Mouse (Mus musculus) yolk sac, embryonic 10.5 days (tissue): ENCODE measurements around the gene Serhl.

Source experiments
- DNase-seq: peaks from one replicate; pipeline ENCODE4 v3.0.0-alpha.2; 2017; ENCODE audit warnings: low spot score

The Serhl gene

DNA sequence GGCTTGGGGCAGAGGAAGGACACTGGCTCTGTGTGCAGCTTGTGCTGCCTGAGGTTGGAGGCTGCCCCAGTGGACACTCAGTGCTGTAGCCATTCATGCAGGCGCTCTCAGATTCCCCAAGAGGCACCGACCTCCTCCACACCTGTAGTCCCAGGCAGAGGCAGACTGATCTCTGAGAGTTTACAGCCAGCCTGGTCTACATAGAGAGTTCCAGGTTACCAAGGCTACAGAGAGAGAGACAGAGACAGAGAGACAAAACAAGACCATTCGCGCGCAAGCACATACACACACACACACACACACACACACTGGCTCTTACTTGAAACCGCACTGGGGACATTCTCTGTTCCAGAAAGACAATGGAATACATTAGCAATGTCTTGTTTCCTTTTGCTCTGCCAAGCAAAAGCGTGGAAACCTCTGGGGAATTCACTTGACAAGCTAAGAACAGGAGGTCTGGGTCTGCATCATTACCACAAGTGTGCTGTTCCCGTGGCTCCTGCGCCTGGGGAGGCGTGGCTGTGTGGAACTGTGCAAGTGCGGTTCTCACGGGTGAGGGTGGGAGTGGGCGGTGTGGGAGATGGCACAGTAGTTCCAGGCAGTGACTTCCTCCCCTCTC is 5.2 kb upstream of the Serhl start:
- no peak for DNase-seq

- DNase-seq: peak; percentile 11
Measured at GRCm38 (mm10) chr15:83085901-83086300, 3.4 kb upstream of the Serhl start.

DNA sequence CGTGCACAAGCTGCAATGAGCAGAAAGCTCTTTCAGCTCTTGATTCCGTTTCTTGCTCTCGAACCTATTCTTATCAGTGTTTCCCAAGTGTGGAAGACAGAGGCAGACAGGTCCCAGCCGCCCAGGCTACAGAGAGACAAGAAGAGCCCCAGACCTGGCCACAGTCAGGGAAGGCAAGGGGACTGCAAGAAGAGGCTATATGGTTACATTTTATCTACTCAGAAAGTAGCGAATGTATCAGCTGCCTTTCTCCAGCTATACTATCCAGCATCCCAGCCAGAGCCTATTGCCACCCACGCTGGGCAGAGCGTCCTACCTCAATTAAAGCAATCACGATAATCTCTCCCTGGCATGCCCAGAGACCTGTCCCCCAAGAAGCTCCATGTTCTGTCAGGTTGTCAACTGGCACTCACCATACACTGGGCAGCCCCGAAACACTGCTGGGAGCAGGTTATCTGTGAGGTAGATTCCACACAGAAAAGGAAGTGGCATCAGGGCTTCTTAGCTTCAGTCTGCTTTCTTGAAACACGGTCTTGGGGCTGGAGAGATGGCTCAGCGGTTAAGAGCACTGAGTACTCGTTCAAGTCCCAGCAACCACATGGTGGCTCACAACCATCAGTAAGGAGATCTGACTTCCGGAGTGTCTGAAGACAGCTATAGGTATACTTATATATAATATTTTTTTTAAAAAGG is 2.5 kb upstream of the Serhl start:
- no peak for DNase-seq

GRCm38 (mm10) chr15:83088495-83089428 is 544 bp upstream of the Serhl start:
- no peak for DNase-seq

- no peak for DNase-seq
Measured at GRCm38 (mm10) chr15:83090874-83091273, 1.6 kb downstream of the Serhl start.

- no peak for DNase-seq
Measured at GRCm38 (mm10) chr15:83093687-83094086, 4.4 kb downstream of the Serhl start.

- DNase-seq: no peak
Measured at GRCm38 (mm10) chr15:83095950-83096349, 6.6 kb downstream of the Serhl start.

- DNase-seq: peak; percentile 92
Measured at GRCm38 (mm10) chr15:83099533-83100331, 10.4 kb downstream of the Serhl start.

- no peak for DNase-seq
Measured at GRCm38 (mm10) chr15:83100332-83100662, 11.0 kb downstream of the Serhl start.

DNA sequence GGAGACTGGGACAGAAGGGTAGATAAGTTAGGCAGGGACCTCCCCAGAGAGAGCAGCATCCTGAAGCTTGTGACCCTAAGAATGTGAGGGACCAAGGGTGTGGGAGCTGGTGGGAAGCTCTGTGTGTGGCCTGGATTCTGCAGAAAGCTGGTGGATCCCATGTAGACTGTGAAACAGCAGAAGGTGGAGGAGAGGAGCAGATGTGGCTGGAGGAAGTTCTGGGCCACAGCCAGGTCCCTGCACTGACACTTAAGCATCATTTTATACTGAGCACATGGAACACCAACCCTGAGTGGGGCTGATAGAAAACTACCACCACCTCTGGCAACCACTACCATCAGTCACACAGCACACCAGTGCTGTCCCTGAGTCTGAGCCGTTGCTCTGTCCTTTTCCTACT is 13.8 kb downstream of the Serhl start:
- DNase-seq: no peak

DNA sequence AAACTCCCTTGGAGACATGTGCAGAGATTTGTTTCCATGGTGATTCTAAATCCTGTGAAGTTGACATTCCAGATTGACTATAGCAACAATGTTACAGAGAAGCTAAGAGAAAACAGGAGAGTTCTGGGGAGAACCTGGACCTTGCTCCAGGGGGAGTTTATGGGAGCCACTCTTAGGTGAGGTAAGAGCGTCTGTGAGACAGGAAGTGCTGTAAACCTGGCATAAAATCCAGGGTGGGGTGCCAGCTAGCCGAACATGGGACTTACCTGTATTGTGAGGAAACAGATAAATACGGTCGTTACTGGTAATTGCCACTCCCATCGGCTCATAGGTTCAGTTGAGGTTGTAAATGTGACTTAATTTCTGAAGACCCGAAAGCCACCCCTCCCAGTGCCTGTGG is 17.1 kb downstream of the Serhl start:
- DNase-seq: no peak

DNA sequence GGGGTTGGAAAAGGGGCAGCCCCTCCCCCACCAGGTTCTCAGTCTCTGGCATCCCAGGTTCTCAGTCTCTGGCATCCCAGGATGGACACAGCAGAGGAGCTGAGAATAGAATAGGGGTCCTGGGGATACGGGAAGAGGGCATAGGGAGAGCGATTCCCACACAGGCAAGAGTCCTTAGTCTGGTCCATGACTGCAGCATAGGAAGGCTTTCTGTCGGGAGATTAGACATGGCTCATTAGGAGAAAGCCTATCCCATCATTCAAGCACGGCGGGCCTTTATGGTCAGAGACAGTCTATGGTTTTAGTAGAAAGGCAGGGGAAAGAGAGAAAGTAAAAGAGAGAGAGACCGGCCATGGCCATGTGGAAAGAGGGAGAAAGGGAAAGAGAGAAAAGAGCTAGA is 18.5 kb downstream of the Serhl start:
- no peak for DNase-seq

GRCm38 (mm10) chr15:83111290-83111689 is 22.0 kb downstream of the Serhl start:
- no peak for DNase-seq

DNA sequence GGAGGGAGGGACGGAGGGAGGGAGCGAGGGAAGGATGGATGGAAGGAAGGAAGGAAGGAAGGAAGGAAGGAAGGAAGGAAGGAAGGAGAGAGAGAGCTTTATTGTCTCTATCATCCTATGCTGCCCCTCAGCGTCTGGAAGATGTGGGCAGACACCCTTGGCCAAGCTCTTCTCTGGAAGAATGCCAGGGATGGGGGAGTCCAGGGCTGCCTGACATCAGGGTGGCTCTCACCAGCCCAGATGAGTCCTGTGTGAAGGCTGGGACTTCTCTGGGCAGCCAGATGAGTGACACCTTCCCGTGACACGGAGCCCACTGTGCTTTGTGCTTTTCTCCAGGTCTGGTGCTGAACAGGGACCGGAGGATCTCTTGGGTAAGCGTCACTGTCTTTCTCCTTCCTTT is 22.6 kb downstream of the Serhl start:
- DNase-seq: no peak

DNA sequence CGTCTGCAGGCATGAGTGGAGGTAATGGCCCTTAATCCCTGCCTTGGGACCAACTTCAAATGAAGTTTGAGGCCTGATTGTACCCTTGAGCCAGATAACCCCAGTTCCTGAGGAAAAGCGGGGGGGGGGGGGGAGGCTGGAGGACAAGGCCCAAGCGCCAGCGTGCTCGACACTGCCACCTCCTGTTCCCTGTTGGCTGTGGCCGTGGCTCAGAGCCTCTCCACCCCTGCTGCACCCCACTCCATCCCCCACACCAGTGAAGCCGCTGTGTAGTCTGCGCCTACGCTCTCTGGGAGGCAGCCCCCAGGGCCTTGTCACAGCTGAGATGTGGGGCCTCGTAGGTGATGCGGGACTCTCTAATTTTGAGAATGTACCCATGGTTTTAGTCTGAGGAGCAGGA is 23.6 kb downstream of the Serhl start:
- no peak for DNase-seq

DNA sequence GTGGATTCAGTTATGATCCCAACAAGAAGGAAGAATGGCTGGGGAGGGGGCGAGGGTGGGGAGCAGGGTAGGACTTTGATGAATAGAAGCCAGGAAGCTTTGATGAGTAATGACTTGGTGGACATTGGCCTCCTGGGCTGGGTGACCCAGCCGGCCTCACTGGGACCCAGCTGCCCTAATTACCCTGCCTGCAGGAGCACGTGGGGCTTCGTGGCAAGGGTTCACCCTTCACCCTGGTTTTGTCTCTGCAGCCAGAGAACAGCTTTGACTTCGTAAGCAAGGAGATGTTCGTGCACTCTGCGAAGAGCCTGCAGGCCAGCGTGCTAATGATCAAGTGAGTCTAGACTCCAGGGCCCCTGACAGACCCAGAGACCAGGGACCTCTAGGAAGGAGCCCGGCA is 24.8 kb downstream of the Serhl start:
- no peak for DNase-seq

DNA sequence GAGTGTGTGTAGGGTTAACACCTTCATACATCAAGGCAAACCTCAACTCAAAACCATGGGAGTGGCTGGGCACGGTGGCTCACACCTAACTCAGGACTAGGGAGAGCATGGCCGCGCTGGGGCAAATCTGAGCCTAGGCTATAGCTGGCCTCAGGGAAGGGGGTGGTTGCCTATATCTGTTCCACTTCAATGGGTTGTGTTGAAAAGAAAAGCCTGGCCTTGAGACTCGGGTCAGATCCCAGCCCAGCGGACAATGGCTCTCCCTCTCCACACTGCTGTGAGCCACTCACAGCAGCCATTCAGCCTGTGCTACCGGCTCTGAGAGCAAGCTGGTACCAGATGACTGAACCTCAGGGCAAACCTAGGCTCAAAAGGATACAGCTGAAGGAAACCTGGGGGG is 25.8 kb downstream of the Serhl start:
- DNase-seq: no peak

- no peak for DNase-seq
Measured at GRCm38 (mm10) chr15:83118360-83118759, 29.1 kb downstream of the Serhl start.

DNA sequence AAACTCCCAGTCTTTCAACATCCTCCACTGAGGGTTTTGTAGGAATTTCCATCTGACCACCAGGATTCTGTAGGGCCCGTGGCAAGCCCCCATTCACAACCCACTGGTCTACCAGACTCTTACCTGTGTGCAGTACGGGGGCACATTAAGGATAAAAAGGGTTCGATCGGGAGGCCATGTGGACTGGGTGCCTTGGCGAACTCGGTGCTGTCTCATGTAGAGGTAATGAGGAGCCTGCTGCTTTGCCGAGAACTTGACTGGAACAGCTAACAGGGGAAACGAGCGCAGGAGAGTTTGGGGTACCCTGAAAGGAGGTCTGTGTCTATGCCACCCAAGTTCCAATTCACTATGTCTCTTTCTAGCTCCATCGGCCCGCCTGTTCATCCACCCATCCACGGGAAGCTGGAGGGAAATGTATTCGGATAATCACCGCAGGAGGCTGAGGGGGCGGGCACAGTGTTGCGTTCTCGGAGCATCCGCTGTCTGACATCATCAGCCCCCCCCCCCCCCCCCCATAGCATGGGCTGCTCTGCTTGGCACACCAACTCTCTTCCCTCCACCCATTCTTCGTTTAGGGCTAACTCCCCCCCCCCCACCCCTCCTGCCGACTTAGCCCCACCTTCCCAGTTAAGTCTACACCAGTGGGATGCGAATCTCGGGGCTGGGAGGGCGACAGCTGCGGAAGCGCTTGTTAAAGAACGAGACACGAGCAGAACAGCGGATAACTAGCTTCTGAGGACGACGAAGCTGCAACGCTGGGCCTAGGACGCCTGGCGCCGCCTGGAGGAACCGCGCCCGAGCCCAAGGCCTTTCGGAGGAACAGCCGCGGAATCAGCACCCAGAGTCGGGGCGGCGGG is 32.6 kb downstream of the Serhl start:
- DNase-seq: peak; percentile 61

- peak; percentile 91 for DNase-seq
Measured at GRCm38 (mm10) chr15:83122566-83123145, 33.4 kb downstream of the Serhl start, which contains the start of gene Rrp7a. Gene Rrp7a (minus strand): TSS chr15:83122801.

DNA sequence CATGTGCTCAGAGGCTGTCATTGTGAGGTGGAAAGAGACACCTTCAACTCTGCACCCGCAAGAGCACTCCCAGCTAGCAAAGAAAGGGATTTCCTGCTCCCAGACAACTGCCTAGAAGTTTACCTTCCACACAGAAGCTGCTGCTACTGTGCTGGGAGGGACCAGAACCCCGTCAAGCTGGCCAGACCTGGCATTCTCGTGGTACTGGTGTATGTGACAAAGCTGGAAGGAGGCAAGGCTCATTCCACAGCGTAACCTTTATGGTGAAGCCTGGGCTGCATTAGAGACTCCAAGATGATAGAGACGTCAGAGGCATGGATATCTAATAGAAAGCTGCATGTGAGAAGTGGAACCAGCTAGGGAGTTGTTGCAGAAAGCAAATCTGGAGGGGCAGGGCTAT is 35.3 kb downstream of the Serhl start:
- DNase-seq: no peak
